Mouse (Mus musculus) MEL (cell line): ENCODE data around the gene D17H6S53E. TPM values are rescaled to one million over a fixed set of nuclear protein-coding genes. Genes with fewer than 3 reads are reported as not detected.
A peak's percentile ranks its signal among the peaks of the same experiment; 100 is the strongest.

Experiments
- DNase-seq: peaks from one replicate; pipeline ENCODE4 v3.0.0; 2011; ENCODE audit warnings: low read depth, low spot score
- H3K27ac ChIP-seq: 2 replicates; pipeline ENCODE4 v1.5.1; 2012; ENCODE audit warnings: low read depth, mild to moderate bottlenecking, control low read depth, low read length, moderate library complexity; ENCODE audit not compliant: control insufficient read depth
- H3K27me3 ChIP-seq, 2 experiments: fragments of 150-350 bp in 1 of 2; sonication (generic) in 1 of 2; 2 replicates each; pipeline ENCODE4 v1.6.1; 2012; ENCODE audit warnings: low read length in 2 of 2, mild to moderate bottlenecking in 2 of 2, improper control_type of control experiment in 1 of 2, moderate library complexity in 1 of 2; ENCODE audit not compliant: insufficient read depth in 2 of 2, control insufficient read depth in 1 of 2
- H3K36me3 ChIP-seq, 2 experiments: 2 replicates each; pipeline ENCODE4 v1.6.1; 2012 to 2014; ENCODE audit warnings: low read length in 2 of 2, improper control_type of control experiment in 1 of 2, inconsistent platforms in 1 of 2, mild to moderate bottlenecking in 1 of 2; ENCODE audit not compliant: insufficient read depth in 2 of 2, control insufficient read depth in 1 of 2
- H3K4me1 ChIP-seq, 2 experiments: fragments of 150-350 bp in 1 of 2; sonication (generic) in 1 of 2; 2 replicates each; pipeline ENCODE4 v1.6.1; 2012; ENCODE audit warnings: low read length in 2 of 2, improper control_type of control experiment in 1 of 2, mild to moderate bottlenecking in 1 of 2; ENCODE audit not compliant: insufficient read depth in 2 of 2, control insufficient read depth in 1 of 2
- H3K4me3 ChIP-seq, 2 experiments: fragments of 150-350 bp in 1 of 2; sonication (generic) in 1 of 2; 2 replicates each; pipeline ENCODE4 v1.5.1; 2012; ENCODE audit warnings: low read depth in 2 of 2, low read length in 2 of 2, mild to moderate bottlenecking in 2 of 2, moderate library complexity in 2 of 2, control low read depth in 1 of 2, improper control_type of control experiment in 1 of 2; ENCODE audit not compliant: control insufficient read depth in 1 of 2, insufficient read depth in 1 of 2
- H3K79me2 ChIP-seq: 2 replicates; pipeline ENCODE4 v1.6.1; 2012; ENCODE audit warnings: mild to moderate bottlenecking, low read length, moderate library complexity; ENCODE audit not compliant: control insufficient read depth, poor library complexity, insufficient read depth
- H3K9ac ChIP-seq: 2 replicates; pipeline ENCODE4 v1.6.1; 2012; ENCODE audit warnings: low read depth, mild to moderate bottlenecking, control low read depth, low read length, moderate library complexity; ENCODE audit not compliant: control insufficient read depth, poor library complexity, severe bottlenecking
- H3K9me3 ChIP-seq: fragments of 150-350 bp; sonication (generic); replicated peaks from 2 replicates; pipeline ENCODE4 v1.6.1; 2012; ENCODE audit warnings: mild to moderate bottlenecking, low read length, improper control_type of control experiment, moderate library complexity; ENCODE audit not compliant: insufficient read depth
- BHLHE40 ChIP-seq: IDR thresholded peaks from 2 replicates; pipeline ENCODE4 v1.6.1; 2012; ENCODE audit warnings: low read depth, mild to moderate bottlenecking, inconsistent platforms, low read length, improper control_type of control experiment, borderline replicate concordance
- CHD1 ChIP-seq: IDR thresholded peaks from 2 replicates; pipeline ENCODE4 v1.6.1; 2012; ENCODE audit warnings: low read depth, mild to moderate bottlenecking, inconsistent platforms, low read length, improper control_type of control experiment
- CTCF ChIP-seq, 3 experiments: IDR thresholded peaks in 2 of 3; conservative IDR thresholded peaks in 1 of 3; 2 replicates each; pipeline ENCODE4 v1.5.1; 2011 to 2012; ENCODE audit warnings: low read length in 3 of 3, low read depth in 2 of 3, mild to moderate bottlenecking in 2 of 3, improper control_type of control experiment in 1 of 3, inconsistent platforms in 1 of 3, mixed read lengths in 1 of 3, moderate library complexity in 1 of 3; ENCODE audit not compliant: control insufficient read depth in 1 of 3, insufficient read depth in 1 of 3, poor library complexity in 1 of 3, severe bottlenecking in 1 of 3
- ELF1 ChIP-seq: IDR thresholded peaks from 2 replicates; pipeline ENCODE4 v1.6.1; 2014; ENCODE audit warnings: low read depth, mild to moderate bottlenecking, inconsistent platforms, low read length, improper control_type of control experiment, moderate library complexity
- EP300 ChIP-seq, 2 experiments: IDR thresholded peaks; 2 replicates each; pipeline ENCODE4 v1.6.1; 2011; ENCODE audit warnings: improper control_type of control experiment in 2 of 2, low read length in 2 of 2, low read depth in 1 of 2, mild to moderate bottlenecking in 1 of 2
- GABPA ChIP-seq: IDR thresholded peaks from 2 replicates; pipeline ENCODE4 v1.6.1; 2012; ENCODE audit warnings: low read depth, mild to moderate bottlenecking, inconsistent platforms, low read length, improper control_type of control experiment, moderate library complexity
- GATA1 ChIP-seq: IDR thresholded peaks from 2 replicates; pipeline ENCODE4 v1.6.1; 2011; ENCODE audit warnings: low read depth, low read length, improper control_type of control experiment
- HCFC1 ChIP-seq: IDR thresholded peaks from 2 replicates; pipeline ENCODE4 v1.6.1; 2012; ENCODE audit warnings: low read depth, mild to moderate bottlenecking, inconsistent platforms, low read length, improper control_type of control experiment, moderate library complexity
- JUND ChIP-seq: IDR thresholded peaks from 2 replicates; pipeline ENCODE4 v1.6.1; 2011; ENCODE audit warnings: low read depth, mild to moderate bottlenecking, improper control_type of control experiment, low read length
- KAT2A ChIP-seq: conservative IDR thresholded peaks from 2 replicates; pipeline ENCODE4 v1.6.1; 2012; ENCODE audit warnings: low read depth, low read length, improper control_type of control experiment, inconsistent platforms
- MAX ChIP-seq: IDR thresholded peaks from 2 replicates; pipeline ENCODE4 v1.6.1; 2011; ENCODE audit warnings: low read length, improper control_type of control experiment
- MAZ ChIP-seq: IDR thresholded peaks from 2 replicates; pipeline ENCODE4 v1.6.1; 2012; ENCODE audit warnings: low read depth, mild to moderate bottlenecking, inconsistent platforms, low read length, improper control_type of control experiment
- MEF2A ChIP-seq: IDR thresholded peaks from 2 replicates; pipeline ENCODE4 v1.6.1; 2014; ENCODE audit warnings: low read depth, mild to moderate bottlenecking, inconsistent platforms, low read length, improper control_type of control experiment; ENCODE audit not compliant: poor library complexity, insufficient replicate concordance, severe bottlenecking; ENCODE audit errors: extremely low read depth
- MXI1 ChIP-seq: IDR thresholded peaks from 2 replicates; pipeline ENCODE4 v1.6.1; 2011; ENCODE audit warnings: mild to moderate bottlenecking, low read depth, low read length, improper control_type of control experiment
- MYB ChIP-seq: IDR thresholded peaks from 2 replicates; pipeline ENCODE4 v1.6.1; 2011; ENCODE audit warnings: mild to moderate bottlenecking, low read depth, low read length, improper control_type of control experiment
- MYC ChIP-seq: IDR thresholded peaks from 2 replicates; pipeline ENCODE4 v1.6.1; 2011; ENCODE audit warnings: low read depth, mild to moderate bottlenecking, low read length, improper control_type of control experiment, moderate library complexity
- NELFE ChIP-seq: IDR thresholded peaks from 2 replicates; pipeline ENCODE4 v1.6.1; 2011; ENCODE audit warnings: low read depth, low read length, improper control_type of control experiment
- NRF1 ChIP-seq: IDR thresholded peaks from 2 replicates; pipeline ENCODE4 v1.6.1; 2014; ENCODE audit warnings: low read depth, mild to moderate bottlenecking, inconsistent platforms, low read length, improper control_type of control experiment, moderate library complexity; ENCODE audit not compliant: poor library complexity, insufficient read depth, severe bottlenecking
- POLR2AphosphoS2 ChIP-seq: IDR thresholded peaks from 2 replicates; pipeline ENCODE4 v1.6.1; 2011; ENCODE audit warnings: low read length, improper control_type of control experiment
- POLR2AphosphoS5 ChIP-seq: IDR thresholded peaks from 2 replicates; pipeline ENCODE4 v1.6.1; 2012; ENCODE audit warnings: low read depth, borderline replicate concordance, mild to moderate bottlenecking, inconsistent platforms, low read length, moderate library complexity, mixed read lengths
- RAD21 ChIP-seq: IDR thresholded peaks from 2 replicates; pipeline ENCODE4 v1.6.1; 2011; ENCODE audit warnings: mild to moderate bottlenecking, low read depth, low read length, improper control_type of control experiment
- SMC3 ChIP-seq: IDR thresholded peaks from 2 replicates; pipeline ENCODE4 v1.6.1; 2011; ENCODE audit warnings: low read depth, low read length, improper control_type of control experiment
- TBP ChIP-seq: IDR thresholded peaks from 2 replicates; pipeline ENCODE4 v1.8.0; 2011; ENCODE audit warnings: low read depth, low read length, improper control_type of control experiment
- TCF12 ChIP-seq: IDR thresholded peaks from 2 replicates; pipeline ENCODE4 v1.6.1; 2014; ENCODE audit warnings: low read depth, mild to moderate bottlenecking, inconsistent platforms, low read length, improper control_type of control experiment, moderate library complexity
- USF1 ChIP-seq: IDR thresholded peaks from 2 replicates; pipeline ENCODE4 v1.6.1; 2014; ENCODE audit warnings: low read depth, mild to moderate bottlenecking, inconsistent platforms, low read length, improper control_type of control experiment, moderate library complexity
- ZC3H11A ChIP-seq: IDR thresholded peaks from 2 replicates; pipeline ENCODE4 v1.6.1; 2012; ENCODE audit warnings: low read depth, mild to moderate bottlenecking, inconsistent platforms, low read length, improper control_type of control experiment
- ZKSCAN1 ChIP-seq: IDR thresholded peaks from 2 replicates; pipeline ENCODE4 v1.6.1; 2012; ENCODE audit warnings: low read depth, mild to moderate bottlenecking, inconsistent platforms, low read length, improper control_type of control experiment, moderate library complexity
- polyA plus RNA-seq, 2 experiments: library from polyadenylated mRNA; stranded (reverse) in 1 of 2; unstranded in 1 of 2; fragments of >175 nt in 1 of 2; fragments of >200 nt in 1 of 2; gene quantifications; 2 replicates each; pipeline versions ENCODE4 v1.2.1 to v1.2.4; 2012; ENCODE audit warnings: low replicate concordance in 2 of 2, low read depth in 1 of 2; ENCODE audit not compliant: insufficient read length in 2 of 2, insufficient read depth in 1 of 2, missing spikeins in 1 of 2
- total RNA-seq: library from RNA; depleted of rRNA; stranded (reverse); fragments of 300-350 nt; gene quantifications from 2 replicates; pipeline ENCODE4 v1.2.3, GENCODE M21; 2012

The D17H6S53E gene
- total and polyA plus RNA-seq, 3 experiments: 11.6 to 13.6 TPM; not detected in 1

DNA sequence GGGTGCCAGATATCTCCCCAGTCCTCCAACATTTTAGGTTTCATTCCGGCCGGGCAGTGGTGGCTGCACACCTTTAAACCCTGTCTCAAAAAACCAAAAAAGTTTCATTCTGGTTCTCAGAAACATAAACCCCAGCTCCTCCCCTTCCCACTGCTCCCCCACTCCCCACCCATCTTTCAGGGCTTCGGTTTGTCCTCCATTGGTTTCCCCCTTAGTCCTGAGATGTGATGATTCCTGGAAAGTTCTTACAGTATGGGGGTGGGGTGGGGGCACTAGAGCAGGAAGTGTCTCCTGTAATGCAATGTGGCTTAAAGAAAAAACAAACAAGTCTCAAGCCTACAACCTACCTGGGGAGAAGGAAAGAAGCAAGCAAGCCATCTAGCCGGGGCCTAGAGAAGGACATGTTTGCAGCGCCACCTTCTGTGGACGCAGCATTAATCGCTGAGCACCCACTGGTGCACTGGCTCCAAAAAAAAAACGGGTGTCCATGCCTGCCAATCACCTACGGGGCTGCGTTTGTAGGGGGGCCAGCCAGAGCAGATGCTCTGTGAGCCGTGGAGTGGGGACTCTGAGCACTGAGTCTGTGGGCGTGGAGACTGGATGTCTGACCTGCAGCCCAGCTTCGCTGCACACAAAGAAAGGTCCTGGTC lies 20.3 kb upstream of the D17H6S53E start (continued):
- TF ChIP-seq GABPA (no peak), MAX (no peak), KAT2A (no peak), HCFC1 (peak; percentile 52; the same call in 1 of the 2 replicates), TCF12 (peak; percentile 12; the same call in 1 of the 2 replicates), USF1 (no peak), EP300 (IDR thresholded peaks at IDR 0.05; ENCODE audit: low read depth in 1 of 2, low read length in 2 of 2) (no peak), CHD1 (no peak; the same call in 1 of the 2 replicates), TBP (no peak), JUND (no peak), NELFE (no peak), GATA1 (no peak), POLR2AphosphoS5 (no peak), ELF1 (no peak)

DNA sequence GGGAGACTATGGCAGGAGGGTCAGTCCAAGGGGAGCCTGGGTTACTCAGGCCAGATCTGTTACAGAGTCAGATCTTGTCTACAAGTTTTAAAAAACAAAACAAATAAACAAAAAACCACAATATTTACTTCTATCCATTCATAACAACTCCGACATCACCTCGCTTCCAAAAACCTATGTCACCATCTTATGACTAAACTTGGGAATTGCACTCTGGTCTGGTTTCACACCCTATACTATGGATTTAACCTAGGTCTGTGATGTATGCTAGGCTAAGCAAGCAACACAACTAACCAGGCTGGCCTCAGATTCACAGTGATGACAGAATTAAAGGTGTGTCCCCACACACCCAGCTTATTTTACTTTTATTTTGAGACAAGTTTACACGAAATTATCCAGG lies 19.7 kb upstream of the D17H6S53E start:
- Histone ChIP-seq H3K9me3 (no peaks in the 10 kb centered on the region), H3K27ac (peak overlapping the region; percentile 96; the same call in 1 of the 2 replicates), H3K4me1 (peaks cover 22 to 36% of the 10 kb centered on the region in 2 experiments), H3K27me3 (no peaks in the 10 kb centered on the region), H3K4me3 (no peak overlapping the region), H3K79me2 (no peaks in the 10 kb centered on the region), H3K9ac (peak overlapping the region; percentile 64; the same call in 1 of the 2 replicates), H3K36me3 (peaks cover 0 to 31% of the 10 kb centered on the region in 2 experiments; a peak in 2 of 4 replicates)
- TF ChIP-seq MEF2A (no peak), GABPA (no peak), MAZ (no peak), CTCF (IDR thresholded peaks at IDR 0.05 in 2 of 3, conservative IDR thresholded peaks at IDR 0.05 in 1 of 3; ENCODE audit: control insufficient read depth in 1 of 3, insufficient read depth in 1 of 3, low read depth in 2 of 3, low read length in 3 of 3, poor library complexity in 1 of 3, severe bottlenecking in 1 of 3) (peak in 1 of 3 experiments; percentile 51; a peak in 2 of 6 replicates), NELFE (no peak), MYC (no peak), ZKSCAN1 (no peak), NRF1 (no peak), ZC3H11A (peak; percentile 30), MYB (no peak), POLR2AphosphoS2 (no peak), MXI1 (no peak), RAD21 (peak; percentile 51), BHLHE40 (no peak), SMC3 (peak; percentile 35; the same call in 1 of the 2 replicates)
- peak; percentile 37 for DNase-seq
